Mouse (Mus musculus): Measurements from ENCODE around the gene Anks1b. TPM values are rescaled to one million over a fixed set of nuclear protein-coding genes. Genes with fewer than 3 reads are reported as not detected.

The Anks1b gene
- polyA plus RNA-seq, 1 experiment from 2014 or later, result 42.0 TPM

DNA sequence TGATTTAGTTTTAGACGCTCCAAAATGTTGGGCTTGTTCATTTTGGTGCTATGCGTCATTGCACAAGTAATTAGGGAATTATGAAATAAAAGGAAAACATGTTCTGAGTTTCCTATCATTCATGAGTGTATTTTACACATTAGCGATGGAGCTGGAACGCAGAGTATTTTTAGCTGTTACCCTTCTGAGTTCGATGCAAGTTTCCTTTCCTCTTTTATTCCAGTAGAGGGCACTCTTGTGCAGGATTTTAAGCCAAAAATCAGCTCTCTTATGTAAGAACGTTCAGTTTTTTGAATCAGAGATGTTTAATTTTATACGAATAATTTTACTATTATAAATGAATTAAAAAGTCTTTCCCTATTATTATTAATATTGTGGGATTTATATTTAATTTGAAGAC lies 208.3 kb downstream of the Anks1b start:
- H3K36me3 ChIP-seq, result no peaks in the 10 kb centered on the region
- no peak overlapping the region for H3K27ac ChIP-seq (replicated peaks)
- WGBS, result 29% methylated on average over 7 of the region's 7 CpGs
- no peaks in the 10 kb centered on the region for H3K9me3 ChIP-seq
- H3K9ac ChIP-seq, result no peak overlapping the region
- no peak overlapping the region for H3K4me2 ChIP-seq
- ATAC-seq (ENCODE audit: low read depth), result no peak
- no peaks in the 10 kb centered on the region for H3K4me1 ChIP-seq (replicated peaks)
- no peak overlapping the region for H3K4me3 ChIP-seq
- H3K27me3 ChIP-seq, result no peaks in the 10 kb centered on the region

DNA sequence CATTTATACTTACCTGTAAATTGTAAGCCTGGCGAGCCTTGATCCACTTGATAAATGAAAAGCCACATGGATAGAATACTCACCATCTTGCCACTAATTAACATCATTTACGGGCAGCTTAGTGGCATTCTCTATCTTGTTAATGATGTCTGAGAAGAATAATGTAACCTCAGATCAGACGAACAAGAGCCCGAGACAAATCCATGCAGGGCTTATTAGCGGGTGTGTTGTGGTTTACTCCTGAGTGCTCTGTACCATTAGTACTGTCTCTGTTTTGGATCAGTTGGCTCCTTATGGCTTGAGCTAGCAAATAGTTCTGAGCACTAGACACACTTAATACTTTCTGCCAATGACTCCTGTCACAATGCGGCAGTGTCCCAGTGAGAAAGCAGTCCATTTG lies 220.6 kb downstream of the Anks1b start:
- Histone ChIP-seq H3K4me3 (no peak overlapping the region), H3K27ac (replicated peaks) (no peak overlapping the region), H3K36me3 (no peaks in the 10 kb centered on the region), H3K9ac (no peak overlapping the region), H3K27me3 (no peaks in the 10 kb centered on the region), H3K4me1 (replicated peaks) (no peaks in the 10 kb centered on the region), H3K4me2 (no peak overlapping the region), H3K9me3 (no peaks in the 10 kb centered on the region)
- 79% methylated on average over 6 of the region's 6 CpGs for WGBS
- no peak for ATAC-seq (ENCODE audit: low read depth)

DNA sequence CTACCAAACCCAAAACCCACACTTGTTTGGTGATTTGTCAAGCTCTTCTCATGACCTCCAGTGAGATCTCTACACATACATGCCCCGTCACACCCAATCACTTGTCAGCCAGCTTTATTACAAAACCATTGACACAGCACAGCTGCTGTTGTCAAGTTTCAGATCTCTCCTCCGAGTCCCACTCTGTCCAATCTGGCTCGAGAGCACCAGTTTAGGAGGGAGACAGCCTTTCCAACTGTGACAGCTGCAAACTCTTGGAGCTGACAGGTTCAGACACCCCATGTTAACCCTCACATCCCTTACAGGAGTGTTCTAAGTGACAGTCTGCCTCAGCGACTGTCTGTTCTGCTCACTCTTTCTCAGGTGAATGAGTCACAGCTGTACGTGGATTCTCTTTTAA lies 239.4 kb downstream of the Anks1b start:
- Histone ChIP-seq H3K4me2 (no peak overlapping the region), H3K4me1 (replicated peaks) (no peaks in the 10 kb centered on the region), H3K9ac (no peak overlapping the region), H3K27me3 (no peaks in the 10 kb centered on the region), H3K9me3 (no peaks in the 10 kb centered on the region), H3K36me3 (no peaks in the 10 kb centered on the region), H3K27ac (replicated peaks) (no peak overlapping the region), H3K4me3 (no peak overlapping the region)
- ATAC-seq (ENCODE audit: low read depth), result no peak
- WGBS, result 76% methylated on average over 5 of the region's 5 CpGs

DNA sequence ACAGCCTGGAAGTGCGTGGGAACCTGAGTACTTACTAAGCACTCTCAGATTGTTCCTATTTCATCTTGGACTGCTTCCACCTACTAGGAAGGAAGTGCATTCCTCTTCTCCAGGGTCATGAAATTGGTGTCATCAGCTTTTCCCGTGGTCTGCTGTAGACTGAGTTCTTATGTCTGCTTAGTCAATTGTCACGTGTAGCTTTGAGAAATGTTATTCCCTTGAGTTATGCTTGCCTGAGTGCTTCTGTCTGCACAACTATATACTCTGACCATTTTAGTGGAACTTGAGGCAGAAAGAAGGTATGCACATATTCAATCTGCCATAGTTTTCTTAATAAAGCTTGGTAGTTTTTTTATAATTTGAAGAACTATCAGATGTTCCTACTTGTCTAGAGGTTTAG lies 243.6 kb downstream of the Anks1b start:
- no peak overlapping the region for H3K9ac ChIP-seq
- H3K4me2 ChIP-seq, result no peak overlapping the region
- no peak overlapping the region for H3K4me3 ChIP-seq
- H3K36me3 ChIP-seq, result no peaks in the 10 kb centered on the region
- H3K27me3 ChIP-seq, result no peaks in the 10 kb centered on the region
- WGBS, result 80% methylated on average over 3 of the region's 3 CpGs
- H3K27ac ChIP-seq (replicated peaks), result no peak overlapping the region
- no peaks in the 10 kb centered on the region for H3K9me3 ChIP-seq
- ATAC-seq (ENCODE audit: low read depth), result no peak
- H3K4me1 ChIP-seq (replicated peaks), result no peaks in the 10 kb centered on the region

DNA sequence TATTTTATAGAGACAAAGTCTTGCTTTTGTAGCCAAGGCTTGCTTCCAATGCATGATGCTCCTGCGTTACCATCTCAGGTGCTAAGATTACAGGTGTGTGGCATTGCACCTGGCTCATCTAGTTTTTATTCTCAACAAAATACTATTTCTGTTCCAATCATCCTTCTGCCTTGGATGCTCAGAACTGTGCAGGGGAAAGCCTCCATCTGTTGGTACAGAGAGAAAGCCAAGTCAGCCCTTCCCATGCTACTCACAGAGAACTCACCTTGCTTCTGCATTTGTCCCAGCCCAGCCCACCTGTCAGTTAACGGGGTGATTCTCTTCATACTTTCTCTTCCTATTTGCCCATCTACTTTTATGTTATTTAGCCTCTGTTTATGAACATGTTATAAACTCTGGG lies 244.5 kb downstream of the Anks1b start:
- Histone ChIP-seq H3K4me1 (replicated peaks) (no peaks in the 10 kb centered on the region), H3K9ac (no peak overlapping the region), H3K36me3 (no peaks in the 10 kb centered on the region), H3K4me3 (no peak overlapping the region), H3K27me3 (no peaks in the 10 kb centered on the region), H3K4me2 (no peak overlapping the region), H3K27ac (replicated peaks) (no peak overlapping the region), H3K9me3 (no peaks in the 10 kb centered on the region)
- WGBS, result 90% methylated on average over 2 of the region's 2 CpGs
- no peak for ATAC-seq (ENCODE audit: low read depth)

DNA sequence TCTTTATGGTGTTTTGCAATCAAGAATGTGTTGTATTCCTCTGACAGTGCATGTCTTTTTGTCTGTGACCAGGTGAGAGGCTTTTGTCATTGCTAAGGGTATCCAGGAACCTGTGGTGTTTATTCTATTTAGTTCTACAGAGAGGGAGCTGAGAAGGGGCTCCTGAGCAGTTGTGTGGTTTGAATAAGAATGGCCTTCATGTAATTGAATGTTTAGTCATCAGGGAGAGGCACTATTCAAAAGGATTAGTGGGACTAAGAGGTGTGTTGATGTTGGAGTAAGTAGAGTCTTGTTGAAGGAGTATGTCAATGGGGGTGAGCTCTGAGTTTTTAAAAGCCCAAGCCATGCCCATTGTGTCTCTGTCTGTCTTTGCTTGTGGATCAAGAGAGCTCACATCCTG lies 264.2 kb downstream of the Anks1b start:
- H3K4me1 ChIP-seq (replicated peaks), result no peaks in the 10 kb centered on the region
- no peak overlapping the region for H3K9ac ChIP-seq
- no peak overlapping the region for H3K27ac ChIP-seq (replicated peaks)
- no peak overlapping the region for H3K4me2 ChIP-seq
- no peak overlapping the region for H3K4me3 ChIP-seq
- no peak for ATAC-seq (ENCODE audit: low read depth)
- no peaks in the 10 kb centered on the region for H3K27me3 ChIP-seq
- peaks cover 13% of the 10 kb centered on the region; the same call in 1 of the 2 replicates for H3K9me3 ChIP-seq
- H3K36me3 ChIP-seq, result 0 out of 2 replicates have a peak, but pooled peaks cover 4% of the 10 kb centered on the region

DNA sequence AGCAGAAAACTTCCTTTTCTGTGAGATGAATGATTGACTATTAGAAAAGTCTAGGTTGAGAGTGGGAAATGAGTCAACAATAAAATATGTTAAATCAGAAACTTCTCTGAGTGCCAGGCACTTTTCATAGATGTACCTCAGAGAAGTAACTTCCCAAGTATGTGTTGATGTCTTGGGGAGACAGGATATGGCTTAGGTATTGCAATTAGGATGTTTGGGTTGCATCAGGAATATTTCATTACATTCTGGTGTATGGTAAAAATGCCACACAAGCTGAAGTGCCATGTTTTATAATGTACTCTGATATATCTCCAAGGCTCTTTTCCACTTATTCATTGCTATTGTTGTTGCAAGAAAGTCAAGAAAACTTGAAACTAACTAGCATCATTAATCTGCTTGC lies 267.6 kb downstream of the Anks1b start:
- no peaks in the 10 kb centered on the region for H3K36me3 ChIP-seq
- H3K27me3 ChIP-seq, result no peaks in the 10 kb centered on the region
- no peak overlapping the region for H3K27ac ChIP-seq (replicated peaks)
- H3K4me2 ChIP-seq, result no peak overlapping the region
- H3K9me3 ChIP-seq, result no peaks in the 10 kb centered on the region
- ATAC-seq (ENCODE audit: low read depth), result no peak
- no peak overlapping the region for H3K9ac ChIP-seq
- no peak overlapping the region for H3K4me3 ChIP-seq
- H3K4me1 ChIP-seq (replicated peaks), result no peaks in the 10 kb centered on the region

DNA sequence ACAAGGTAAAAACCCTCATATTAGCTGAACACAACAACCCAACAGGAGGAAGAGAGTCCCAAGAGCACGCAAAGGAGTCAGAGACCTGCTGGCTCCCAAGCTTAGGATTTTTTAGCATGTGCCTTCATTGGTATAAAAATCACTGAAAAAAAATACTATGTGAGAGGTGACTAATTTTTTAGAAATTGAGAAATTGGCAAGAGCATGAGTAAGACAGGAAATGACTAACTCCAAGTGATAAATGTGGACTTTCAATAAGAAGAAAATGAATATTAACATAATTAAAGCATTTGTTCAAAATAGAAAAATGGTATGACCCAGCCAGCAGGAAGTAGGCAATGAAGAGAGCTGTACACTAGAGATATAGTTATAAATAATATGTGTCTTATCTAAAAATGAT lies 271.1 kb downstream of the Anks1b start:
- no peaks in the 10 kb centered on the region for H3K4me1 ChIP-seq (replicated peaks)
- no peaks in the 10 kb centered on the region for H3K36me3 ChIP-seq
- WGBS, result 100% methylated on average over 1 of the region's 1 CpGs
- no peaks in the 10 kb centered on the region for H3K27me3 ChIP-seq
- H3K9ac ChIP-seq, result no peak overlapping the region
- no peak overlapping the region for H3K4me2 ChIP-seq
- H3K9me3 ChIP-seq, result peaks cover 7% of the 10 kb centered on the region; the same call in 1 of the 2 replicates
- ATAC-seq (ENCODE audit: low read depth), result no peak
- no peak overlapping the region for H3K27ac ChIP-seq (replicated peaks)
- H3K4me3 ChIP-seq, result no peak overlapping the region

DNA sequence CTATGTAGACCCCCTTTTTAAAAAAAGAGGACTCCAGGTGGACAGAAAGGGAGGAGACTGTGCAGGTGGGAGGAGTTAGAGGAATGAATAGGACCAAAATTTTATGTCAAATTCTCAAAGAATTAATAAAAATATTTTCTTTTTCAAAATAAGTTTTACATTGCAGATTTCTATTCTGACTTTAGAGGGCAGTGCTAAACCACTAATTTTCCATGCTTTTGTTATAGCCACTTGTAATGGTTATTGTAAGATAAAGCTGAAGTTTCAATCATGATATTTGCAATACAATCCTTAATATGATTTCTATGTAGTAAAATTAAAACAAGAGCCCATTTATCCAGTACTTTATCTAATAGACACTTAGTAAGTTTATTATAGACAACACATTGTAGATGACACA lies 278.2 kb downstream of the Anks1b start:
- Histone ChIP-seq H3K27ac (replicated peaks) (no peak overlapping the region), H3K4me3 (no peak overlapping the region), H3K27me3 (no peaks in the 10 kb centered on the region), H3K9ac (no peak overlapping the region), H3K4me1 (replicated peaks) (no peaks in the 10 kb centered on the region), H3K4me2 (no peak overlapping the region), H3K36me3 (no peaks in the 10 kb centered on the region), H3K9me3 (peaks cover 7% of the 10 kb centered on the region; the same call in 1 of the 2 replicates)
- no peak for ATAC-seq (ENCODE audit: low read depth)

DNA sequence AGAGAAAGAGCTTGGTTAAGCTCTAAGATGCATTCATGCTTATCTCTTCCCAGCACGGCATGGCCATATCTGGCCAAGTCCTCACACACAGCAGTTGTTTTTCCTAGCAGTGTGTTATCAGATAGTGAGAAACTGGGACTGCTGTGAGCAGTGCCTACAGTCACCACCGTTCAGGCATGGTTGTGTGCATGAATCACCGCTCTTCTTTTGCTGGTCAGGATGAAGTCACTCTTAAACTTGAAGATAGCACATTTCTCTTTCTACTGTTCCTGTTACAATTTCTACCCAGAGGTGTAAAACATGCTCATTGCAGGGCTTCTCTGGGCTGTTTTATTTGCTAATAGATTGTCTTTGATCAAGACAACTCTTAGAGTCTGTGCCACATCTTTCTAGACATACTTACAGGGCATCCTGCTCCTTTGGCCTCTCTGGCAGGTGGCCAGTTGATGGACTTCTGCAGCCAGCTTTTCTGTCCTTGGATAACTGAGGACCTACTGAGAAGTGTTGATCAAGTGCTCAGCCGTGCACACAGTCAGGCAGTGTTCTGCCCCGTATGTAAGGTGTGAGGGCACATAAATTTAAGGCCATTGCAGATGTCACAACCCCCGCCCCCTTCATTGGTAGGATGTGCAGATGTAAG lies 296.8 kb downstream of the Anks1b start:
- no peaks in the 10 kb centered on the region for H3K27me3 ChIP-seq
- WGBS, result 90% methylated on average over 6 of the region's 6 CpGs
- H3K27ac ChIP-seq (replicated peaks), result no peak overlapping the region
- no peak overlapping the region for H3K4me3 ChIP-seq
- no peaks in the 10 kb centered on the region for H3K9me3 ChIP-seq
- ATAC-seq (ENCODE audit: low read depth), result no peak
- no peaks in the 10 kb centered on the region for H3K4me1 ChIP-seq (replicated peaks)
- no peak overlapping the region for H3K9ac ChIP-seq
- H3K4me2 ChIP-seq, result no peak overlapping the region
- H3K36me3 ChIP-seq, result no peaks in the 10 kb centered on the region

DNA sequence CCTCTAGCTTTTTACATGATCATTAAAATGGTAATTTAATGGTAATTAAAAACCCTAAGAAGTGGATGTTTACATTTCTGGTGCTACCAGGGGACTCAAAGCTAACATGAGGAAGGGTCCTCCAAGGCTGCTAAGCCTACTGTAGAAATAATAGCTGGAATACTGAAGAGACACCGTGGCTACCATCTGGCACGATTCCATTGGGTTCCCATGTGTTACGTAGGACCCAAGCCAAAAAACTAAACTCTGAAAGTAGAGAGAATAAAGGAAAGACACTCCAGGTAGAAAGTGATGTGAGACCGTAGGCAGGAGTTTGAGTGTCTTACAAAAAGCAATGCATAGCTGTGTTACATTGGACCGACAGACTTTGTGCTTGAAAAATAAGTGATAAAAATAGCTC lies 317.1 kb downstream of the Anks1b start:
- ATAC-seq (ENCODE audit: low read depth), result no peak
- Histone ChIP-seq H3K27ac (replicated peaks) (no peak overlapping the region), H3K4me1 (replicated peaks) (no peaks in the 10 kb centered on the region), H3K4me2 (no peak overlapping the region), H3K4me3 (no peak overlapping the region), H3K36me3 (no peaks in the 10 kb centered on the region), H3K9ac (no peak overlapping the region), H3K27me3 (no peaks in the 10 kb centered on the region), H3K9me3 (no peaks in the 10 kb centered on the region)
- 66% methylated on average over 5 of the region's 5 CpGs for WGBS

DNA sequence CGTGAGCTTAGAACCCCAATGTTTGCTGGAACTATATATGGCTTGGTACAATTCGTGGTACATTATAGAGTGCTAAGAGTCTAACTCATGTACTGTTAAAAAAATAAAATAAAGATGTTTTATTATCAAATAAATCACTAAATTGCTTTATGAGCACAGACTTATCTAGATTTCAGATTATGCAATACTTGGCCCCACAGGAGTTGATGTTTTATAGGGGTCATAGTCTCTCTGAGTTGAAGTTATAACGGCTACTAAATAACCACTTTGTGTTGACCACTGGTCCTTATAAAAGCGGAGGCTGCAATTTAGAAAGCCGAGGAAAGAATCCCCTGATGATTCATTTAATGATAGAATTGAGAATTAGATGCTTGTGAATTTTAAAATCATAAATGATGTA lies 323.6 kb downstream of the Anks1b start:
- H3K9me3 ChIP-seq, result no peaks in the 10 kb centered on the region
- no peak overlapping the region for H3K9ac ChIP-seq
- H3K4me1 ChIP-seq (replicated peaks), result no peaks in the 10 kb centered on the region
- no peak for ATAC-seq (ENCODE audit: low read depth)
- no peak overlapping the region for H3K4me3 ChIP-seq
- H3K4me2 ChIP-seq, result no peak overlapping the region
- H3K27ac ChIP-seq (replicated peaks), result no peak overlapping the region
- H3K27me3 ChIP-seq, result no peaks in the 10 kb centered on the region
- H3K36me3 ChIP-seq, result no peaks in the 10 kb centered on the region
- 76% methylated on average over 5 of the region's 5 CpGs for WGBS

DNA sequence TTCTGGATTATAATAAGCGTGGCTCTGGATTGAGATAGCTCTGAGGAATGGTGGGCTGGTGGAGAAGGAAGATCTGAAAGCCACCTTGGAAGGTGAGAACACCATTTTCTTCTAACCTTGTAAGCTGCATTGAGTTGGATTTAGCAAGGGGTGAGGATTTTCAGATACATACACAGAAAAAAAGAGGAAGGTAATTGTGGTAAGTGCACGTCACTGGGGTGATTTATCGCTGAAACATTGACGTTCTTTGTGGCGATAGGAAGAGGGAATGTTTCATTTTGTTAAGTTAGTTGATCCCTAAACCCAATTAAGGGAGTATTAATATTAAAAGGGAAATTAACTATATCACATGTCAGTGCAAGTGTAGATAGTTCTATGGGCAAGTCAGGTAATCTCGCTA lies 336.7 kb downstream of the Anks1b start:
- no peak for ATAC-seq (ENCODE audit: low read depth)
- Histone ChIP-seq H3K36me3 (no peaks in the 10 kb centered on the region), H3K4me2 (no peak overlapping the region), H3K9me3 (no peaks in the 10 kb centered on the region), H3K4me3 (no peak overlapping the region), H3K4me1 (replicated peaks) (no peaks in the 10 kb centered on the region), H3K27me3 (no peaks in the 10 kb centered on the region), H3K9ac (no peak overlapping the region), H3K27ac (replicated peaks) (no peak overlapping the region)
- 92% methylated on average over 6 of the region's 6 CpGs for WGBS

Data from neural tube, embryonic 13.5 days (tissue).